Mouse (Mus musculus) heart, embryonic 11.5 days (tissue): ENCODE results near the gene Stag3. TPM values are rescaled to one million over a fixed set of nuclear protein-coding genes. Genes with fewer than 3 reads are reported as not detected.

ENCODE experiments used
- ATAC-seq: fragments of 200-750 bp; cut with Nextera tagmentation; replicated peaks from 2 replicates; pipeline ENCODE4 v1.8.0; 2017; ENCODE audit warnings: moderate library complexity; ENCODE audit not compliant: insufficient number of reproducible peaks, low FRiP score, low TSS enrichment
- H3K27ac ChIP-seq: fragments of 300-500 bp; sonication (generic); 2 replicates; pipeline ENCODE4 v1.5.1; 2014; ENCODE audit warnings: mild to moderate bottlenecking, low read depth, low read length
- H3K27me3 ChIP-seq: fragments of 300-500 bp; sonication (generic); 2 replicates; pipeline ENCODE4 v1.6.1; 2014; ENCODE audit warnings: mild to moderate bottlenecking, low read length, mixed read lengths; ENCODE audit not compliant: control insufficient read depth, insufficient read depth
- H3K36me3 ChIP-seq: fragments of 300-500 bp; sonication (generic); 2 replicates; pipeline ENCODE4 v1.6.1; 2014; ENCODE audit warnings: mild to moderate bottlenecking, low read length, moderate library complexity, mixed read lengths; ENCODE audit not compliant: control insufficient read depth, insufficient read depth
- H3K4me1 ChIP-seq: fragments of 300-500 bp; sonication (generic); 2 replicates; pipeline ENCODE4 v1.6.1; 2014; ENCODE audit warnings: low read length; ENCODE audit not compliant: control insufficient read depth, insufficient read depth
- H3K4me2 ChIP-seq: fragments of 300-500 bp; sonication (generic); 2 replicates; pipeline ENCODE4 v1.6.1; 2014; ENCODE audit warnings: mild to moderate bottlenecking, moderate library complexity
- H3K4me3 ChIP-seq: fragments of 300-500 bp; sonication (generic); 2 replicates; pipeline ENCODE4 v1.5.1; 2014; ENCODE audit warnings: low read depth, low read length
- H3K9ac ChIP-seq: fragments of 300-500 bp; sonication (generic); 2 replicates; pipeline ENCODE4 v1.6.1; 2014; ENCODE audit warnings: mild to moderate bottlenecking, low read depth, low read length, moderate library complexity
- H3K9me3 ChIP-seq: fragments of 300-500 bp; sonication (generic); replicated peaks from 2 replicates; pipeline ENCODE4 v1.6.1; 2016; ENCODE audit warnings: low read length; ENCODE audit not compliant: control insufficient read depth
- WGBS: fragments of 180-500 bp; shearing (Covaris S2); extraction: QIAGEN DNeasy Blood & Tissue Kit; methylation state at CpG from one replicate; pipeline ENCODE4 v1.1.7; 2014; ENCODE audit not compliant: insufficient replicate concordance; 5-methylcytosine and 5-hydroxymethylcytosine counted together
- polyA plus RNA-seq: library from polyadenylated mRNA; unstranded; fragments of >200 nt; fragmentation: Nextera tagmentation; extraction: Ambion mirVana; gene quantifications from 2 replicates; pipeline ENCODE4 v1.2.1, GENCODE M21; 2014

Stag3 gene
- polyA plus RNA-seq, 1 experiment from 2014 or later: 1.8 TPM

DNA sequence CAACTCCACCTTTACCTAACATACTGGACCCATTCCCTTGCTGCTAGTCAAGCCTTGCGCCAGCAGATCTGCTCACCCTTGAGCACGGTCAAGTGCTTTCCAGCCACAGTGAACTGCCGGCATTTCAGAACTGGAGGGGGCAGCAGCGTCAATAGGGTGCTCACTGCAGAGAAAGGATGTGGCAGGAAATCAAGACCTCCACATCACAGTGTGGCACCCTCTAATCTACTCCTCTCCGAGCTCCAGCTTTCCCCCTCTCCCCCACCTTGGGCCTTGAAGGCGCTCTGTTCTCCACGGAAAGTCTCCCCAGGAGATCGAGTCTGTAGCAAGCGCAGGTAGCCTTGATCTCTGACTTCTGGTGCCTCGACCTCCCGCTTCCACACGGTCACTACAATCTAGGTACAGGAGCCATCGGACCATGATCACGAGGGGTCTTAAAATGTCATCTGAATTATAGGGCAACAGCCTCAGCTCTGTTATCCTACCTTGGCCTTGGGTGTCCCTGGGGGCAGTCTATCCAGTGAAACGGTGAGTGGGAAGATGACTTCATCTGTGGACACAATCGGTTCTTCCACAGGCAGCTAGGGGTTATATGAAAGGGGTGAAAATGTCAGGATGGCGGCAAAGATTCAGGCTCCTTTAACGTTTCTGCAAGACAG, 17.3 kb upstream of the Stag3 start:
- H3K4me1 ChIP-seq: peaks cover 44% of the 10 kb centered on the region
- H3K36me3 ChIP-seq: peaks cover 12% of the 10 kb centered on the region
- 57% methylated on average over 18 of the region's 18 CpGs for WGBS
- H3K27ac ChIP-seq: no peak overlapping the region
- peak overlapping the region; percentile 83 for H3K9ac ChIP-seq
- H3K9me3 ChIP-seq: no peaks in the 10 kb centered on the region
- peak overlapping the region; percentile 90 for H3K4me2 ChIP-seq
- peak overlapping the region; percentile 84 for H3K4me3 ChIP-seq
- no peak for ATAC-seq
- no peaks in the 10 kb centered on the region for H3K27me3 ChIP-seq

- peak within 1 kb of the TSS; percentile 84 for H3K4me3 ChIP-seq
- peak within 1 kb of the TSS; percentile 83 for H3K9ac ChIP-seq
- peak within 1 kb of the TSS; percentile 52 for H3K27ac ChIP-seq
- peaks cover 38% of the 10 kb centered on the region for H3K4me1 ChIP-seq
- ATAC-seq: peak; percentile 77
- H3K4me2 ChIP-seq: peak within 1 kb of the TSS; percentile 90
- H3K27me3 ChIP-seq: no peaks in the 10 kb centered on the region
- H3K36me3 ChIP-seq: peaks cover 12% of the 10 kb centered on the region
- no peaks in the 10 kb centered on the region for H3K9me3 ChIP-seq
- under 1% methylated on average over 56 of the region's 71 CpGs for WGBS
These were observed 16.5 kb upstream of the Stag3 start, which contains the start of gene BC037034 for GRCm38 (mm10) chr5:138263260-138264206. Gene BC037034, minus strand, starts transcription at chr5:138264033.

- peak overlapping the region; percentile 83 for H3K9ac ChIP-seq
- peaks cover 34% of the 10 kb centered on the region for H3K4me1 ChIP-seq
- ATAC-seq: no peak
- no peaks in the 10 kb centered on the region for H3K27me3 ChIP-seq
- WGBS: 14% methylated on average over 6 of the region's 6 CpGs
- H3K4me2 ChIP-seq: peak overlapping the region; percentile 90
- H3K27ac ChIP-seq: peak overlapping the region; percentile 52; the same call in 1 of the 2 replicates
- H3K36me3 ChIP-seq: peaks cover 12% of the 10 kb centered on the region
- H3K9me3 ChIP-seq: no peaks in the 10 kb centered on the region
- peak overlapping the region; percentile 84 for H3K4me3 ChIP-seq
These were observed 15.8 kb upstream of the Stag3 start for GRCm38 (mm10) chr5:138264207-138264578.

GRCm38 (mm10) chr5:138265712-138266111, 14.3 kb upstream of the Stag3 start:
- 95% methylated on average over 4 of the region's 4 CpGs for WGBS
- Histone ChIP-seq H3K27ac (no peak overlapping the region), H3K36me3 (peaks cover 7% of the 10 kb centered on the region), H3K4me3 (no peak overlapping the region), H3K9ac (no peak overlapping the region), H3K9me3 (no peaks in the 10 kb centered on the region), H3K4me2 (no peak overlapping the region; the same call in 1 of the 2 replicates), H3K27me3 (no peaks in the 10 kb centered on the region), H3K4me1 (peaks cover 21% of the 10 kb centered on the region)
- ATAC-seq: no peak

- peaks cover 16% of the 10 kb centered on the region for H3K4me1 ChIP-seq
- no peaks in the 10 kb centered on the region for H3K9me3 ChIP-seq
- no peaks in the 10 kb centered on the region for H3K36me3 ChIP-seq
- H3K27ac ChIP-seq: no peak overlapping the region
- no peak for ATAC-seq
- no peak overlapping the region for H3K9ac ChIP-seq
- H3K4me2 ChIP-seq: no peak overlapping the region
- no peak overlapping the region for H3K4me3 ChIP-seq
- WGBS: 80% methylated on average over 3 of the region's 3 CpGs
- 0 out of 2 replicates have a peak, but pooled peaks cover 2% of the 10 kb centered on the region for H3K27me3 ChIP-seq
These were observed 12.9 kb upstream of the Stag3 start for GRCm38 (mm10) chr5:138267114-138267513.

DNA sequence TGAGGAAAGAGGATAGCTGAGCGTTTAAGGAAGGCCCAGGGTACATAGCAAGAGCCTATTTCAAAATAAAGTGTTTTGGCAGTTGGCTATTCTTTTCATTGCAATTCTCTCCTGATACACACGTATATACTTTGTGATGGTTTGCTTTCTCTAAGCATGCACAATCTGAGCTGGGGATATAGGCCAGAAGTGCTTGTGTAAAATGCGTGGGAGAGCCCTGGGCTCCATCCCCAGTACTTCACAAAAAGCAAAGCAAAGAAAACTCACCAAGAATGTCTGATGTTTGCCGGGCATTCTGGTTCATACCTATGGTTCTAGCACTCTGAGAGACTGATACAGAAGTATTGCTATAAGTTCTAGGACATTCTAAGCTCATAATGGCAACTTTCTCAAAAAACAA, 11.1 kb upstream of the Stag3 start:
- no peaks in the 10 kb centered on the region for H3K9me3 ChIP-seq
- no peak overlapping the region for H3K4me2 ChIP-seq
- no peak overlapping the region for H3K27ac ChIP-seq
- no peak for ATAC-seq
- no peak overlapping the region for H3K4me3 ChIP-seq
- peaks cover 6% of the 10 kb centered on the region for H3K27me3 ChIP-seq
- WGBS: 65% methylated on average over 4 of the region's 4 CpGs
- H3K36me3 ChIP-seq: no peaks in the 10 kb centered on the region
- peaks cover 4% of the 10 kb centered on the region; the same call in 1 of the 2 replicates for H3K4me1 ChIP-seq
- no peak overlapping the region for H3K9ac ChIP-seq

DNA sequence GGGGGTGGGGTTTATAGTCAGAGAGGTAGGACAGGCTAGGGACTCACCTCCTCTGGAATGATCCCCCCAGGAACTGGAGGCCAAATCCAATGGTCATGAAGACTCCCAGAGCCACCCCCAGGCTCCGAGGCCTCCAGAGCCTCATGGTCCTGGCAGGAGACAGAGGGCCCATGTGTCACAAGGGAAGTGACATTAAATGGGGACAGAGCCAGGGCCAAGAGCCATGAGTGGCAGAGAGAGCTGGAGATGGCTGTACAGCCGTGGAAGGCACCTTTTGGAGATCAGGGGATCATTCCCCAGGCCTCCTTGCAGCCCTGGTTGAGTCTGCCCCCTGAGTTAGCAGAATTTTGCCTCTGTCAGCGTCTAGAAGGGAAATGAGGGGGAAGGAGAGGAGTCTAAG, 8.8 kb upstream of the Stag3 start:
- no peak for ATAC-seq
- 67% methylated on average over 3 of the region's 3 CpGs for WGBS
- Histone ChIP-seq H3K9ac (no peak overlapping the region), H3K9me3 (no peaks in the 10 kb centered on the region), H3K4me3 (no peak overlapping the region), H3K27me3 (peaks cover 9% of the 10 kb centered on the region), H3K4me1 (peaks cover 3% of the 10 kb centered on the region; the same call in 1 of the 2 replicates), H3K4me2 (no peak overlapping the region), H3K27ac (no peak overlapping the region), H3K36me3 (no peaks in the 10 kb centered on the region; the same call in 1 of the 2 replicates)

DNA sequence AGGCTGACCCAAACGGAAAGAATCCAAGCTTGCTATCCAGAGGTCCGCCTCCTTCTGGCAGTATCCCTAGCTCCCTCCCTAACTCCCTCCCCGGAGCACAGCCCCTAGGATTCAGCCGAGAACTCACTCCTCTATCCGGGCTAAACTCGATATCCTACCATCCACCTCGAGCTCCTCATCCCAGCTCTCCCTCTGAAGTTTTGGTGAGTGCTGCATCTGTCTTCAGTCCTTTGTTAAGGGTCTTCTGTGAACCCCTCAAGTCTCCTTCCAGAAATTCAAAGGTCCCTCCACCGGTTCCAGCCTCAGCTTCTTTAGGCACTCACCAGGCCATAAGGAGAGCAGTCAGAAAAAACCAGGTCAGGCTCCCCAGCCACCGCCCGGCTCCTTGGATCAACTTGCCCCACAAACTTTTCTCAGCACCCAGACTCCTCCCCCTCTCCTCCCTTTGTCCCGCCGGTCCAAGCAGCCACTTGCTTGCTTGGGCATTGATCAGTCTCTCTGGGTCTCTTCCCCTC, 7.6 kb upstream of the Stag3 start, which contains the start of gene Gal3st4:
Gene Gal3st4, minus strand, starts transcription at position 432 of the 515 bp plus-strand sequence.
- no peak for ATAC-seq
- Histone ChIP-seq H3K27ac (no peak within 1 kb of the TSS), H3K4me2 (peak within 1 kb of the TSS; percentile 55), H3K27me3 (peaks cover 9% of the 10 kb centered on the region), H3K9ac (peak within 1 kb of the TSS; percentile 58; the same call in 1 of the 2 replicates), H3K36me3 (peaks cover 3% of the 10 kb centered on the region; the same call in 1 of the 2 replicates), H3K4me1 (peaks cover 3% of the 10 kb centered on the region; the same call in 1 of the 2 replicates), H3K4me3 (peak within 1 kb of the TSS; percentile 6; the same call in 1 of the 2 replicates), H3K9me3 (no peaks in the 10 kb centered on the region)
- 1% methylated on average over 12 of the region's 12 CpGs for whole genome bisulfite sequencing
